Mouse (Mus musculus): ENCODE measurements at regions not wholly inside any gene's neighbourhood (a gene's known extent, or its start where the extent isn't known, plus 50 kb on each side); places are given as distances from the start of the nearest gene placed in this dataset.

- DNase-seq (ENCODE audit: low spot score), result peak; percentile 40
These were observed 68.1 kb upstream of the Tas2r118 start for GRCm38 (mm10) chr6:24037919-24038318.

- DNase-seq (ENCODE audit: low spot score), result no peak
These were observed 56.5 kb upstream of the Tas2r118 start for GRCm38 (mm10) chr6:24026352-24026751.

- no peak for DNase-seq (ENCODE audit: low spot score)
These were observed 55.9 kb upstream of the Tas2r118 start for GRCm38 (mm10) chr6:24025721-24026120.

Measured in testis, postnatal 10 days (tissue).